Mouse (Mus musculus) yolk sac, embryonic 10.5 days (tissue): ENCODE measurements at regions not wholly inside any gene's neighbourhood (a gene's known extent, or its start where the extent isn't known, plus 50 kb on each side); places are given as distances from the start of the nearest gene placed in this dataset.

ENCODE experiments used
- DNase-seq: peaks from one replicate; pipeline ENCODE4 v3.0.0-alpha.2; 2017; ENCODE audit warnings: low spot score

DNA sequence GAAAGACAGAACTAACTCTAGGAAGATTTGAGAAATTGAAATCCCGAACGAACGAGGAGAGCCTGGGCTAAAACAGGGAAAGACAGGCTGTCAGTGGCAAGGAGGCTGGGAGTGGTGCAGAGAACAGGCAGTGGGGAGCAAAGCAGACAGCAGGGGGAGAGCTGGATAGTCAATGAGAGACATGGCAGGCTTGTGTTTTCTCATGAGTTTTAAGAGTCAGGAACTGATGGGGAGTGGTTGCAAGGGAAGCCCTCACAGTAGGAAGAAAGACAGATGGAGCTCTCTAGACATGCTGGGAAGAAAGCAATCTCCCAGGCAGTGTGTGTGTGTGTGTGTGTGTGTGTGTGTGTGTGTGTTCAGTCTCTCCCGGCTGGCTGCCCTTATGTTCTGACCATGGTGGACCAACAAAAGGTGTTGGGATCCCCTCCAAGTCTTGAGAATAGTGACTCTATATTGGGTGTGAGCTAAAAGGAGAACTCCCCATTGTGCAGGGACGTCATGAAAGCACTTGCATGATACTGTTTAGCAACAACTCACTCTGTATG, 577.9 kb downstream of the Plcl1 start:
- DNase-seq, result no peak

DNA sequence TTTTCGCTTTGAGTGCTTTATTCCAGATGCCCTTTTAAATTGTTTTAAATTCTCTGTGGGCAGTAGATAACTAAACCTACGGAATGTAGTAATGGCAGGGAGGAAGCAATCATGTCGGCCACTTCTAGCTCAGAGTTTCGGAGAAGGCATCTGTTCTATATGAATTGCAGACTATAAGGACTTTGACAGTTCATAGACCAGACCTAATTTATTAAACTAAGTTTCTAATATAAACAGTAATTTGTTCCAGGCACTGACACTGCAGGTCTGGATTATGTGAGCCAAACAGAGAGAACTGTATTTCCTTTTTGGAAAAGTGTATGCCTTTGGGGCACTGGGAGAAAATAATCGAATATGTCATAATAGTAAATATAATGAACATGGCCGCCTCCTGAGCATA, 591.4 kb downstream of the Plcl1 start:
- no peak for DNase-seq
